Mouse (Mus musculus) layer of hippocampus, postnatal 36 days (tissue): Measurements from ENCODE around the gene Zranb3. TPM values are rescaled to one million over a fixed set of nuclear protein-coding genes. Genes with fewer than 3 reads are reported as not detected.

ENCODE experiments used
- DNase-seq, 2 experiments: peaks; one replicate each; pipeline ENCODE4 v3.0.0; 2022
- total RNA-seq, 2 experiments: library from RNA; stranded (reverse); gene quantifications; 2 replicates each; pipeline ENCODE4 v1.2.3; 2021

Gene Zranb3
- total RNA-seq, 2 experiments from 2014 or later = 5.8 to 7.2 TPM

- no peak for DNase-seq
Measured at GRCm38 (mm10) chr1:127942231-127942630, 160.6 kb downstream of the Zranb3 start.

DNA sequence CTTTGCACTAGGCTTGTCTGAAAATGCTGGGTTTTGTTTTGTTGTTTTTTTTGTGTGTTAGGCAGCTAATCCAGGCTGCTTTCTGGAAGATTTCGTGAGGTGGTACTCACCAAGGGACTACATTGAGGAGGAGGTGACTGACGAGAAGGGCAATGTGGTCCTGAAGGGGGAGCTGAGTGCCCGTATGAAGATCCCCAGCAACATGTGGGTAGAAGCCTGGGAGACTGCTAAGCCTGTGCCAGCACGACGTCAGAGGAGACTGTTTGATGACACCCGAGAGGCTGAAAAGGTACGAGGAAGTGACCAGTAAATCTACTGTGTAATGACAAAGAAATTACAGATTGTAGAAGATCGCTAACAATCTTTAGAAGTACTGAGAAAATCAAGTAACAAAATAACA is 165.6 kb downstream of the Zranb3 start:
- DNase-seq = no peak

- DNase-seq = no peak
Measured at GRCm38 (mm10) chr1:127934322-127934721, 168.5 kb downstream of the Zranb3 start.

- DNase-seq = no peak
Measured at GRCm38 (mm10) chr1:127933405-127933804, 169.4 kb downstream of the Zranb3 start.

- no peak for DNase-seq
Measured at GRCm38 (mm10) chr1:127915802-127916201, 187.0 kb downstream of the Zranb3 start.

- DNase-seq = no peak
Measured at GRCm38 (mm10) chr1:127915316-127915715, 187.5 kb downstream of the Zranb3 start.

DNA sequence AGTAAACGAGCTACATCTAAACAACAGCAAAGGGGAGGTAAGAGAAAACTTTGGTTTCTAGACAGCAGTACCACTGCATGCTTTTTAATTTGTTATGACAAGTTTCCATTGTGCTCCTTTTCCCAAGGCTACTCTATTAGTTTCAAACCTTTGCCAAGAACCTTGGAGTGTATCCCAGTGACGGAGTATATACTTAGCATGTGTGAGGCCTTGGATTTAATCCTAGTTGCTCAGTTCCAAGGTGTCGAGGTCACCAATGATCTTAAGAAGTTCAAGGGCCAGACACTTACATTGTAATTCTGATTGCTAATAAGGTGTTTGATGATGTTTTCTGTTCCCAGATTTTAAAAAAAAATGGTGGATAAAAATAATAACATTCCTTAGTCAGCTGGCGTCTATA is 189.7 kb downstream of the Zranb3 start:
- DNase-seq = no peak

- DNase-seq = no peak
Measured at GRCm38 (mm10) chr1:127904774-127905385, 198.0 kb downstream of the Zranb3 start.

Other genes with a start within 250 kb of the Zranb3 start
- gene Map3k19, start 248.0 kb downstream of the Zranb3 start, total RNA-seq = 1 to 10 TPM; 6.1 to 7.1 TPM
- 10 to 100 TPM; 68.5 to 69.1 TPM for gene Rab3gap1, start 234.3 kb downstream of the Zranb3 start, total RNA-seq
- gene R3hdm1, start 254 bp upstream of the Zranb3 start, total RNA-seq = 100 to 1,000 TPM; 242 to 274 TPM
- gene Ubxn4, start 140.9 kb upstream of the Zranb3 start, total RNA-seq = 10 to 100 TPM; 58.6 to 66.6 TPM
- 10 to 100 TPM; 58.3 to 71.0 TPM for gene Lct, start 225.3 kb upstream of the Zranb3 start, total RNA-seq